Mouse (Mus musculus) cerebellum, adult 2 months (tissue): ENCODE measurements at regions not wholly inside any gene's neighbourhood (a gene's known extent, or its start where the extent isn't known, plus 50 kb on each side); places are given as distances from the start of the nearest gene placed in this dataset.

Experiments
- CTCF ChIP-seq: fragments of 200-500 bp; IDR thresholded peaks from 2 replicates; pipeline ENCODE4 v1.5.1; 2011; ENCODE audit warnings: low read depth, mild to moderate bottlenecking, control low read depth, low read length, moderate library complexity, borderline replicate concordance; ENCODE audit not compliant: insufficient read depth
- POLR2A ChIP-seq: fragments of 200-500 bp; IDR thresholded peaks from 2 replicates; pipeline ENCODE4 v1.6.1; 2011; ENCODE audit warnings: low read length, control low read depth, borderline replicate concordance; ENCODE audit not compliant: insufficient read depth

GRCm38 (mm10) chr2:117811506-117811905 is 300.2 kb upstream of the Thbs1 start:
- TF ChIP-seq CTCF (no peak), POLR2A (no peak)
